Mouse (Mus musculus) liver, postnatal 0 days (tissue): Measurements from ENCODE around the gene Ddc. TPM values are rescaled to one million over a fixed set of nuclear protein-coding genes. Genes with fewer than 3 reads are reported as not detected.
A peak's percentile ranks its signal among the peaks of the same experiment; 100 is the strongest.

Experiments used
- ATAC-seq: fragments of 200-750 bp; cut with Nextera tagmentation; 2 replicates; pipeline ENCODE4 v1.8.0; 2017; ENCODE audit warnings: mild to moderate bottlenecking, moderate library complexity
- DNase-seq: peaks from one replicate; pipeline ENCODE4 v3.0.0-alpha.2; 2016
- H3K27ac ChIP-seq: fragments of 300-500 bp; sonication (generic); 2 replicates; pipeline ENCODE4 v1.5.1; 2014; ENCODE audit warnings: antibody characterized with exemption, moderate library complexity, mild to moderate bottlenecking, low read depth
- H3K27me3 ChIP-seq: fragments of 300-500 bp; sonication (generic); 2 replicates; pipeline ENCODE4 v1.6.1; 2014; ENCODE audit warnings: low read length, control low read depth, mixed read lengths; ENCODE audit not compliant: insufficient read depth
- H3K36me3 ChIP-seq: fragments of 300-500 bp; sonication (generic); replicated peaks from 2 replicates; pipeline ENCODE4 v1.6.1; 2014; ENCODE audit warnings: mild to moderate bottlenecking, control low read depth, low read length, moderate library complexity, mixed read lengths; ENCODE audit not compliant: insufficient read depth
- H3K4me1 ChIP-seq: fragments of 300-500 bp; sonication (generic); 2 replicates; pipeline ENCODE4 v1.6.1; 2014; ENCODE audit warnings: antibody characterized with exemption, mild to moderate bottlenecking, control low read depth; ENCODE audit not compliant: insufficient read depth
- H3K4me2 ChIP-seq: fragments of 300-500 bp; sonication (generic); 2 replicates; pipeline ENCODE4 v1.6.1; 2014; ENCODE audit warnings: low read depth, mild to moderate bottlenecking, low read length, moderate library complexity, mixed read lengths
- H3K4me3 ChIP-seq: fragments of 300-500 bp; sonication (generic); 2 replicates; pipeline ENCODE4 v1.5.1; 2014; ENCODE audit warnings: low read depth, low read length
- H3K9ac ChIP-seq: fragments of 300-500 bp; sonication (generic); replicated peaks from 2 replicates; pipeline ENCODE4 v1.6.1; 2014; ENCODE audit warnings: mild to moderate bottlenecking, moderate library complexity
- H3K9me3 ChIP-seq: fragments of 300-500 bp; sonication (generic); 2 replicates; pipeline ENCODE4 v1.6.1; 2016; ENCODE audit warnings: mild to moderate bottlenecking, control low read depth, low read length, mixed read lengths
- CTCF ChIP-seq: sonication (generic); IDR thresholded peaks from 2 replicates; pipeline ENCODE4 v1.5.1; 2016; ENCODE audit warnings: antibody characterized with exemption, low read depth
- EP300 ChIP-seq: IDR thresholded peaks from 2 replicates; pipeline ENCODE4 v1.6.1; 2016; ENCODE audit warnings: antibody characterized with exemption, low read depth, mild to moderate bottlenecking
- WGBS: fragments of 180-500 bp; shearing (Covaris S2); extraction: QIAGEN DNeasy Blood & Tissue Kit; methylation state at CpG from one replicate; pipeline ENCODE4 v1.1.7; 2014; ENCODE audit not compliant: insufficient replicate concordance; 5-methylcytosine and 5-hydroxymethylcytosine counted together
- polyA plus RNA-seq: library from polyadenylated mRNA; unstranded; fragments of >200 nt; fragmentation: Nextera tagmentation; extraction: Ambion mirVana; gene quantifications from 2 replicates; pipeline ENCODE4 v1.2.1, GENCODE M21; 2015

The Ddc gene
- polyA plus RNA-seq, 1 experiment from 2014 or later: 17.5 TPM

DNA sequence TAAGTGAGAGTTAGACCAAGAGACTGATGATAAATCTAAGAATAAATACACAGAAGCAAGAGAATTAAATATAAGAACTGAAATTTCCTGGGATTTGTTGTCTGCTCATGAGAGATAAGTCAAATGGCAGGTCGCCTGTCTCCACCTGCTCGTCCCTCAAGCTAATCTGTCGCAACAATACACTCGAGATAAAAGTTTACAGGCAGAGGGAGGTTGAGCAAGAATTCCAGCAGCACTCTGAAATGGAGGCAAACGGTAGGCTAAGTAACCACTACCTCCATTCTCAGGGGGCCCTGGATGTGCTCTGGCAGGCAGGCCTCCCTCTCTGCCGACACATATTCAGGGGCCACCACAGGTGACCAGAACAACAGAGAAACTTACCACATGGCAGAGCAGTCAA lies 62.6 kb downstream of the Ddc start:
- peak; percentile 80 for TF ChIP-seq EP300
- TF ChIP-seq CTCF: no peak
- H3K36me3 ChIP-seq: no peaks in the 10 kb centered on the region
- DNase-seq (no peak), ATAC-seq (peak; percentile 60)
- peak overlapping the region; percentile 53 for H3K4me2 ChIP-seq
- peak overlapping the region; percentile 58 for H3K27ac ChIP-seq
- peaks cover 51% of the 10 kb centered on the region for H3K4me1 ChIP-seq
- H3K27me3 ChIP-seq: no peaks in the 10 kb centered on the region
- H3K9ac ChIP-seq: no peak overlapping the region
- WGBS: 16% methylated on average over 6 of the region's 6 CpGs
- no peaks in the 10 kb centered on the region for H3K9me3 ChIP-seq
- H3K4me3 ChIP-seq: no peak overlapping the region

GRCm38 (mm10) chr11:11833100-11833499 lies 64.8 kb downstream of the Ddc start:
- Histone ChIP-seq H3K4me1 (peaks cover 41% of the 10 kb centered on the region), H3K9ac (no peak overlapping the region), H3K27me3 (0 out of 2 replicates have a peak, but pooled peaks cover 3% of the 10 kb centered on the region), H3K4me3 (no peak overlapping the region), H3K4me2 (no peak overlapping the region), H3K9me3 (no peaks in the 10 kb centered on the region), H3K27ac (peak overlapping the region; percentile 86; the same call in 1 of the 2 replicates), H3K36me3 (no peaks in the 10 kb centered on the region)
- TF ChIP-seq CTCF (no peak), EP300 (no peak)
- ATAC-seq (no peak), DNase-seq (no peak)
- WGBS: 46% methylated on average over 8 of the region's 8 CpGs

GRCm38 (mm10) chr11:11832755-11833084 lies 65.2 kb downstream of the Ddc start:
- ATAC-seq (no peak), DNase-seq (no peak)
- H3K4me3 ChIP-seq: no peak overlapping the region
- TF ChIP-seq CTCF (no peak), EP300 (no peak)
- peak overlapping the region; percentile 86 for H3K27ac ChIP-seq
- no peak overlapping the region for H3K4me2 ChIP-seq
- 41% methylated on average over 6 of the region's 6 CpGs for WGBS
- H3K9me3 ChIP-seq: no peaks in the 10 kb centered on the region
- no peak overlapping the region; the same call in 1 of the 2 replicates for H3K9ac ChIP-seq
- 0 out of 2 replicates have a peak, but pooled peaks cover 3% of the 10 kb centered on the region for H3K27me3 ChIP-seq
- H3K36me3 ChIP-seq: no peaks in the 10 kb centered on the region
- peaks cover 39% of the 10 kb centered on the region for H3K4me1 ChIP-seq

- TF ChIP-seq EP300 (no peak), CTCF (no peak)
- 0 out of 2 replicates have a peak, but pooled peaks cover 3% of the 10 kb centered on the region for H3K27me3 ChIP-seq
- ATAC-seq: no peak
- no peaks in the 10 kb centered on the region for H3K9me3 ChIP-seq
- H3K4me2 ChIP-seq: peak overlapping the region; percentile 42; the same call in 1 of the 2 replicates
- peaks cover 36% of the 10 kb centered on the region for H3K4me1 ChIP-seq
- H3K4me3 ChIP-seq: no peak overlapping the region
- peak overlapping the region; percentile 86 for H3K27ac ChIP-seq
- no peak for DNase-seq
- H3K9ac ChIP-seq: no peak overlapping the region; the same call in 1 of the 2 replicates
- WGBS: 41% methylated on average over 6 of the region's 6 CpGs
- H3K36me3 ChIP-seq: no peaks in the 10 kb centered on the region
These were observed 65.8 kb downstream of the Ddc start for GRCm38 (mm10) chr11:11831940-11832754.

GRCm38 (mm10) chr11:11831526-11831925 lies 66.4 kb downstream of the Ddc start:
- Histone ChIP-seq H3K9ac (no peak overlapping the region), H3K4me2 (peak overlapping the region; percentile 42; the same call in 1 of the 2 replicates), H3K4me3 (no peak overlapping the region), H3K4me1 (peaks cover 32% of the 10 kb centered on the region), H3K27me3 (0 out of 2 replicates have a peak, but pooled peaks cover 3% of the 10 kb centered on the region), H3K36me3 (no peaks in the 10 kb centered on the region), H3K9me3 (no peaks in the 10 kb centered on the region), H3K27ac (peak overlapping the region; percentile 86)
- ATAC-seq (peak; percentile 56), DNase-seq (no peak)
- 62% methylated on average over 6 of the region's 6 CpGs for WGBS
- no peak for TF ChIP-seq CTCF
- no peak for TF ChIP-seq EP300

- H3K9ac ChIP-seq: no peak overlapping the region
- 0 out of 2 replicates have a peak, but pooled peaks cover 3% of the 10 kb centered on the region for H3K27me3 ChIP-seq
- peaks cover 27% of the 10 kb centered on the region for H3K4me1 ChIP-seq
- H3K4me2 ChIP-seq: peak overlapping the region; percentile 3; the same call in 1 of the 2 replicates
- DNase-seq (no peak), ATAC-seq (peak; percentile 54)
- H3K36me3 ChIP-seq: no peaks in the 10 kb centered on the region
- no peaks in the 10 kb centered on the region for H3K9me3 ChIP-seq
- H3K27ac ChIP-seq: peak overlapping the region; percentile 26; the same call in 1 of the 2 replicates
- H3K4me3 ChIP-seq: no peak overlapping the region
- TF ChIP-seq EP300: no peak
- TF ChIP-seq CTCF: no peak
- 56% methylated on average over 12 of the region's 12 CpGs for WGBS
These were observed 67.0 kb downstream of the Ddc start for GRCm38 (mm10) chr11:11830884-11831495.
